Mouse (Mus musculus): ENCODE data around the gene Ppp2r5a. TPM values are rescaled to one million over a fixed set of nuclear protein-coding genes. Genes with fewer than 3 reads are reported as not detected.

Ppp2r5a gene
- polyA plus RNA-seq, 1 experiment from 2014 or later, result 29.6 TPM

- Histone ChIP-seq H3K4me3 (replicated peaks) (no peak overlapping the region), H3K9ac (no peak overlapping the region), H3K27ac (no peak overlapping the region), H3K36me3 (no peaks in the 10 kb centered on the region), H3K9me3 (no peaks in the 10 kb centered on the region), H3K4me1 (peaks cover 8% of the 10 kb centered on the region; the same call in 1 of the 2 replicates), H3K27me3 (replicated peaks) (no peaks in the 10 kb centered on the region), H3K4me2 (no peak overlapping the region)
- 65% methylated on average over 5 of the region's 5 CpGs for WGBS
- no peak for ATAC-seq (ENCODE audit: insufficient read depth, low FRiP score, low read depth)
These were observed 14.0 kb upstream of the Ppp2r5a start for GRCm38 (mm10) chr1:191417111-191417510.

GRCm38 (mm10) chr1:191416611-191417010 lies 13.5 kb upstream of the Ppp2r5a start:
- WGBS, result 31% methylated on average over 3 of the region's 3 CpGs
- H3K36me3 ChIP-seq, result no peaks in the 10 kb centered on the region
- H3K9me3 ChIP-seq, result no peaks in the 10 kb centered on the region
- ATAC-seq (ENCODE audit: insufficient read depth, low FRiP score, low read depth), result no peak
- no peak overlapping the region for H3K4me3 ChIP-seq (replicated peaks)
- H3K4me1 ChIP-seq, result peaks cover 8% of the 10 kb centered on the region; the same call in 1 of the 2 replicates
- no peak overlapping the region for H3K27ac ChIP-seq
- no peaks in the 10 kb centered on the region for H3K27me3 ChIP-seq (replicated peaks)
- H3K9ac ChIP-seq, result no peak overlapping the region
- H3K4me2 ChIP-seq, result no peak overlapping the region

GRCm38 (mm10) chr1:191414432-191414831 lies 11.4 kb upstream of the Ppp2r5a start:
- ATAC-seq (ENCODE audit: insufficient read depth, low FRiP score, low read depth), result no peak
- H3K4me3 ChIP-seq (replicated peaks), result no peak overlapping the region
- no peak overlapping the region for H3K4me2 ChIP-seq
- H3K27me3 ChIP-seq (replicated peaks), result 0 out of 2 replicates have a peak, but pooled peaks cover 6% of the 10 kb centered on the region
- no peaks in the 10 kb centered on the region for H3K4me1 ChIP-seq
- H3K9ac ChIP-seq, result no peak overlapping the region
- H3K9me3 ChIP-seq, result no peaks in the 10 kb centered on the region
- no peak overlapping the region for H3K27ac ChIP-seq
- H3K36me3 ChIP-seq, result no peaks in the 10 kb centered on the region
- WGBS, result 62% methylated on average over 6 of the region's 6 CpGs

GRCm38 (mm10) chr1:191413691-191414415 lies 10.8 kb upstream of the Ppp2r5a start:
- H3K4me2 ChIP-seq, result no peak overlapping the region
- no peaks in the 10 kb centered on the region for H3K4me1 ChIP-seq
- H3K9me3 ChIP-seq, result no peaks in the 10 kb centered on the region
- no peak overlapping the region for H3K9ac ChIP-seq
- no peaks in the 10 kb centered on the region for H3K36me3 ChIP-seq
- H3K27ac ChIP-seq, result no peak overlapping the region
- 0 out of 2 replicates have a peak, but pooled peaks cover 6% of the 10 kb centered on the region for H3K27me3 ChIP-seq (replicated peaks)
- ATAC-seq (ENCODE audit: insufficient read depth, low FRiP score, low read depth), result no peak
- H3K4me3 ChIP-seq (replicated peaks), result no peak overlapping the region
- WGBS, result 42% methylated on average over 6 of the region's 6 CpGs

- H3K4me2 ChIP-seq, result no peak overlapping the region
- H3K4me1 ChIP-seq, result no peaks in the 10 kb centered on the region
- H3K9me3 ChIP-seq, result no peaks in the 10 kb centered on the region
- no peak overlapping the region for H3K4me3 ChIP-seq (replicated peaks)
- 50% methylated on average over 10 of the region's 10 CpGs for WGBS
- H3K27ac ChIP-seq, result no peak overlapping the region
- no peaks in the 10 kb centered on the region for H3K36me3 ChIP-seq
- H3K9ac ChIP-seq, result no peak overlapping the region
- ATAC-seq (ENCODE audit: insufficient read depth, low FRiP score, low read depth), result no peak
- H3K27me3 ChIP-seq (replicated peaks), result 0 out of 2 replicates have a peak, but pooled peaks cover 6% of the 10 kb centered on the region
These were observed 7.4 kb upstream of the Ppp2r5a start for GRCm38 (mm10) chr1:191410294-191411036.

- no peak for ATAC-seq (ENCODE audit: insufficient read depth, low FRiP score, low read depth)
These were observed 4.2 kb upstream of the Ppp2r5a start for GRCm38 (mm10) chr1:191407246-191407645.

GRCm38 (mm10) chr1:191406516-191406915 lies 3.4 kb upstream of the Ppp2r5a start:
- no peak for ATAC-seq (ENCODE audit: insufficient read depth, low FRiP score, low read depth)
- H3K36me3 ChIP-seq, result no peaks in the 10 kb centered on the region
- 91% methylated on average over 8 of the region's 8 CpGs for WGBS
- no peaks in the 10 kb centered on the region for H3K9me3 ChIP-seq
- H3K27ac ChIP-seq, result no peak overlapping the region
- H3K4me3 ChIP-seq (replicated peaks), result no peak overlapping the region
- 0 out of 2 replicates have a peak, but pooled peaks cover 6% of the 10 kb centered on the region for H3K27me3 ChIP-seq (replicated peaks)
- no peak overlapping the region for H3K9ac ChIP-seq
- H3K4me1 ChIP-seq, result no peaks in the 10 kb centered on the region
- H3K4me2 ChIP-seq, result no peak overlapping the region

More at GRCm38 (mm10) chr1:191407246-191407645, 4.2 kb upstream of the Ppp2r5a start:
- H3K4me2 ChIP-seq, result no peak overlapping the region
- 0 out of 2 replicates have a peak, but pooled peaks cover 6% of the 10 kb centered on the region for H3K27me3 ChIP-seq (replicated peaks)
- no peaks in the 10 kb centered on the region for H3K9me3 ChIP-seq
- no peak overlapping the region for H3K4me3 ChIP-seq (replicated peaks)
- H3K4me1 ChIP-seq, result no peaks in the 10 kb centered on the region
- H3K27ac ChIP-seq, result no peak overlapping the region
- H3K36me3 ChIP-seq, result no peaks in the 10 kb centered on the region
- WGBS, result 59% methylated on average over 12 of the region's 12 CpGs
- H3K9ac ChIP-seq, result no peak overlapping the region

GRCm38 (mm10) chr1:191404721-191405329 lies 1.8 kb upstream of the Ppp2r5a start:
- 77% methylated on average over 10 of the region's 10 CpGs for WGBS
- Histone ChIP-seq H3K4me3 (replicated peaks) (no peak overlapping the region), H3K27ac (no peak overlapping the region), H3K36me3 (no peaks in the 10 kb centered on the region), H3K9ac (no peak overlapping the region), H3K4me1 (no peaks in the 10 kb centered on the region), H3K4me2 (no peak overlapping the region), H3K27me3 (replicated peaks) (no peaks in the 10 kb centered on the region), H3K9me3 (no peaks in the 10 kb centered on the region)
- ATAC-seq (ENCODE audit: insufficient read depth, low FRiP score, low read depth), result no peak

GRCm38 (mm10) chr1:191404301-191404700 lies 1.2 kb upstream of the Ppp2r5a start:
- H3K4me2 ChIP-seq, result no peak overlapping the region
- WGBS, result 43% methylated on average over 1 of the region's 1 CpGs

GRCm38 (mm10) chr1:191402506-191402905 lies 566 bp downstream of the Ppp2r5a start:
- Histone ChIP-seq H3K36me3 (no peaks in the 10 kb centered on the region), H3K9ac (no peak overlapping the region), H3K4me3 (replicated peaks) (no peak overlapping the region), H3K27me3 (replicated peaks) (no peaks in the 10 kb centered on the region), H3K4me1 (no peaks in the 10 kb centered on the region), H3K4me2 (no peak overlapping the region), H3K27ac (no peak overlapping the region), H3K9me3 (no peaks in the 10 kb centered on the region)
- no peak for ATAC-seq (ENCODE audit: insufficient read depth, low FRiP score, low read depth)
- WGBS, result 39% methylated on average over 7 of the region's 7 CpGs

More at GRCm38 (mm10) chr1:191404301-191404700, 1.2 kb upstream of the Ppp2r5a start:
- ATAC-seq (ENCODE audit: insufficient read depth, low FRiP score, low read depth), result no peak
- H3K4me1 ChIP-seq, result no peaks in the 10 kb centered on the region
- H3K4me3 ChIP-seq (replicated peaks), result no peak overlapping the region
- H3K27me3 ChIP-seq (replicated peaks), result no peaks in the 10 kb centered on the region
- H3K27ac ChIP-seq, result no peak overlapping the region
- H3K9me3 ChIP-seq, result no peaks in the 10 kb centered on the region
- H3K36me3 ChIP-seq, result no peaks in the 10 kb centered on the region
- no peak overlapping the region for H3K9ac ChIP-seq

- Histone ChIP-seq H3K36me3 (no peaks in the 10 kb centered on the region), H3K4me2 (peak overlapping the region; percentile 63), H3K4me1 (0 out of 2 replicates have a peak, but pooled peaks cover 3% of the 10 kb centered on the region), H3K27ac (peak overlapping the region; percentile 99), H3K9ac (peak overlapping the region; percentile 66), H3K4me3 (replicated peaks) (peak overlapping the region; percentile 89), H3K9me3 (no peaks in the 10 kb centered on the region), H3K27me3 (replicated peaks) (no peaks in the 10 kb centered on the region)
- peak; percentile 97 for ATAC-seq (ENCODE audit: insufficient read depth, low FRiP score, low read depth)
- WGBS, result under 1% methylated on average over 77 of the region's 82 CpGs
These were observed 5.9 kb downstream of the Ppp2r5a start for GRCm38 (mm10) chr1:191396897-191397849.

Measured in stomach, embryonic 15.5 days (tissue).